ENCODE assay signal across 10 mouse cellular contexts in genomic region chr11:4747285-4747684, GRCm38 (mm10). TPM values are rescaled to one million over a fixed set of nuclear protein-coding genes. Genes with fewer than 3 reads are reported as not detected.
DNase-seq lines count a peak whose midpoint lies in the region; ATAC-seq and TF ChIP-seq lines count a peak whose summit lies in the region.
"Had no signal": no experiment of that assay in that cellular context is flagged by ENCODE, and none has a peak within 500 bp of the region (broad histone marks: within the 10 kb centered on the region; RNA-seq: fewer than 3 reads in every experiment).

No protein-coding gene starts in this region.

- H3K9ac ChIP-seq in heart, embryonic 16.5 days (ENCODE audit: low read length), result no peak overlapping the region
- H3K9ac ChIP-seq in heart, adult 2 months (ENCODE audit: low read depth, low read length), result no peak overlapping the region
- H3K9ac ChIP-seq in intestine, embryonic 14.5 days (ENCODE audit: low read length), result no peak overlapping the region
- H3K9ac ChIP-seq in midbrain, postnatal 0 days (replicated peaks; ENCODE audit: low read length, poor library complexity, severe bottlenecking), result peak overlapping the region; percentile 61; the same call in 1 of the 2 replicates

- no peak for TF ChIP-seq POLR2A in heart, adult 2 months (IDR thresholded peaks at IDR 0.05; ENCODE audit: insufficient read depth, low read depth, low read length)
- TF ChIP-seq POLR2A in cortical plate, adult 2 months (IDR thresholded peaks at IDR 0.05; ENCODE audit: extremely low read depth, insufficient read depth, low read length), result no peak

- H3K79me2 ChIP-seq in heart, adult 2 months (replicated peaks; ENCODE audit: control insufficient read depth, insufficient read depth, low read length), result no peaks in the 10 kb centered on the region

- no peak for TF ChIP-seq CTCF in heart, adult 2 months (IDR thresholded peaks at IDR 0.05)
- TF ChIP-seq CTCF in cortical plate, adult 2 months (IDR thresholded peaks at IDR 0.05; ENCODE audit: extremely low read depth, insufficient read depth, low read length), result no peak
- TF ChIP-seq CTCF in midbrain, postnatal 0 days (IDR thresholded peaks at IDR 0.05), result no peak

- peaks cover 11% of the 10 kb centered on the region for H3K4me1 ChIP-seq in heart, embryonic 16.5 days (ENCODE audit: control insufficient read depth, insufficient read depth, low read length)
- H3K4me1 ChIP-seq in heart, adult 2 months (ENCODE audit: control insufficient read depth, insufficient read depth, low read length), result no peaks in the 10 kb centered on the region
- H3K4me1 ChIP-seq in cortical plate, adult 2 months (ENCODE audit: control insufficient read depth, insufficient read depth, low read length), result no peaks in the 10 kb centered on the region
- H3K4me1 ChIP-seq in intestine, embryonic 14.5 days (replicated peaks; ENCODE audit: control insufficient read depth, insufficient read depth, low read length), result peaks cover 7% of the 10 kb centered on the region
- H3K4me1 ChIP-seq in midbrain, postnatal 0 days (ENCODE audit: insufficient read depth, low read length), result 0 out of 2 replicates have a peak, but pooled peaks cover 3% of the 10 kb centered on the region

- no peak for DNase-seq in heart, adult 2 months
- DNase-seq in intestine, embryonic 14.5 days (ENCODE audit: low spot score), result no peak
- no peak for DNase-seq in midbrain, postnatal 0 days (ENCODE audit: low spot score)
- no peak for DNase-seq in spleen, postnatal 36 days (ENCODE audit: low spot score in 2 of 2)
- DNase-seq: lung, postnatal 4 days had no signal

- 2% methylated on average over 11 of the region's 12 CpGs for WGBS in heart, embryonic 16.5 days
- 2% methylated on average over 12 of the region's 12 CpGs for WGBS in heart, adult 2 months
- 2% methylated on average over 12 of the region's 12 CpGs for WGBS in intestine, embryonic 14.5 days
- 1% methylated on average over 12 of the region's 12 CpGs for WGBS in midbrain, postnatal 0 days

- intact Hi-C loops in heart, adult 2 months (cut with DNase I), result no loop called here

- H3K4me3 ChIP-seq in heart, embryonic 16.5 days (ENCODE audit: low read length), result peak overlapping the region; percentile 54
- no peak overlapping the region for H3K4me3 ChIP-seq in heart, adult 2 months
- H3K4me3 ChIP-seq in cortical plate, adult 2 months (ENCODE audit: insufficient read depth, low read length), result peak overlapping the region; percentile 8
- H3K4me3 ChIP-seq in intestine, embryonic 14.5 days (ENCODE audit: low read depth, low read length), result peak overlapping the region; percentile 35
- peak overlapping the region; percentile 67 for H3K4me3 ChIP-seq in midbrain, postnatal 0 days (ENCODE audit: low read depth, low read length)

- H3K27ac ChIP-seq in heart, embryonic 16.5 days (ENCODE audit: low read length), result no peak overlapping the region
- H3K27ac ChIP-seq in heart, adult 2 months, result no peak overlapping the region
- H3K27ac ChIP-seq in cortical plate, adult 2 months (ENCODE audit: insufficient read depth, low read length), result no peak overlapping the region
- H3K27ac ChIP-seq in intestine, embryonic 14.5 days (ENCODE audit: low read depth), result no peak overlapping the region
- no peak overlapping the region for H3K27ac ChIP-seq in midbrain, postnatal 0 days (ENCODE audit: low read depth, low read length)

- no peaks in the 10 kb centered on the region for H3K36me3 ChIP-seq in heart, embryonic 16.5 days (ENCODE audit: control insufficient read depth, insufficient read depth)
- H3K36me3 ChIP-seq in heart, adult 2 months (ENCODE audit: control insufficient read depth, insufficient read depth, low read length), result no peaks in the 10 kb centered on the region
- no peaks in the 10 kb centered on the region for H3K36me3 ChIP-seq in intestine, embryonic 14.5 days (ENCODE audit: control insufficient read depth, insufficient read depth, low read length)
- H3K36me3 ChIP-seq in midbrain, postnatal 0 days (ENCODE audit: insufficient read depth, low read length), result no peaks in the 10 kb centered on the region

- H3K27me3 ChIP-seq in heart, embryonic 16.5 days (ENCODE audit: control insufficient read depth, insufficient read depth, low read length), result peaks cover 84% of the 10 kb centered on the region
- H3K27me3 ChIP-seq in heart, adult 2 months (ENCODE audit: control insufficient read depth, insufficient read depth, low read length), result peaks cover 22% of the 10 kb centered on the region
- peaks cover 69% of the 10 kb centered on the region for H3K27me3 ChIP-seq in intestine, embryonic 14.5 days (replicated peaks; ENCODE audit: control insufficient read depth, insufficient read depth, low read length)
- peaks cover 48% of the 10 kb centered on the region; the same call in 1 of the 2 replicates for H3K27me3 ChIP-seq in midbrain, postnatal 0 days (ENCODE audit: insufficient read depth, low read length)

- H3K4me2 ChIP-seq in heart, embryonic 16.5 days (ENCODE audit: low read depth, low read length), result peak overlapping the region; percentile 79
- H3K4me2 ChIP-seq in intestine, embryonic 14.5 days (ENCODE audit: low read length), result peak overlapping the region; percentile 76
- peak overlapping the region; percentile 99 for H3K4me2 ChIP-seq in midbrain, postnatal 0 days (ENCODE audit: low read depth, low read length, poor library complexity, severe bottlenecking)

- no peak for TF ChIP-seq EP300 in heart, adult 2 months (IDR thresholded peaks at IDR 0.05; ENCODE audit: insufficient read depth, low read depth, low read length)

- H3K9me3 ChIP-seq in heart, embryonic 16.5 days (replicated peaks; ENCODE audit: control insufficient read depth, low read length), result no peaks in the 10 kb centered on the region
- no peaks in the 10 kb centered on the region for H3K9me3 ChIP-seq in intestine, embryonic 14.5 days (ENCODE audit: control insufficient read depth, low read length)
- H3K9me3 ChIP-seq in midbrain, postnatal 0 days (ENCODE audit: low read length), result no peaks in the 10 kb centered on the region

- no peak for ATAC-seq in heart, embryonic 16.5 days (replicated peaks; ENCODE audit: extremely low read depth, insufficient read depth, low FRiP score)
- ATAC-seq in intestine, embryonic 14.5 days (replicated peaks; ENCODE audit: low FRiP score, low TSS enrichment, low read depth), result no peak
- no peak; the same call in 1 of the 2 replicates for ATAC-seq in midbrain, postnatal 0 days (ENCODE audit: low FRiP score)
- ATAC-seq in megakaryocyte progenitor cell, adult 5-6 weeks (replicated peaks; ENCODE audit: poor library complexity), result no peak
- ATAC-seq in granulocyte monocyte progenitor cell, adult 5-6 weeks (replicated peaks; ENCODE audit: poor library complexity, severe bottlenecking), result no peak
- ATAC-seq: CD4-positive, CD25-positive, alpha-beta regulatory T cell, adult 4 months had no signal

RNA-seq across cellular contexts. Expression of gene Cabp7, which starts 0.7 kb away (rescaled TPM):
- 0.10 and 0.14 TPM in 2 replicates for polyA plus RNA-seq in heart, embryonic 16.5 days (2015; fragmentation: Nextera tagmentation; extraction: Ambion mirVana)
- total RNA-seq in heart, adult 2 months (2021), result not detected
- polyA plus RNA-seq in heart, adult 2 months (2012; rRNA removed), result not detected in 2 replicates
- polyA plus RNA-seq in cortical plate, adult 2 months (2012; rRNA removed), result 29.8 and 54.4 TPM in 2 replicates
- polyA plus RNA-seq in intestine, embryonic 14.5 days (2014; fragmentation: Nextera tagmentation; extraction: Ambion mirVana), result 0.15 and 0.16 TPM in 2 replicates
- total RNA-seq in midbrain, postnatal 0 days (2014; rRNA removed), result 13.1 and 15.7 TPM in 2 replicates
- 1.8 and 2.1 TPM in 2 replicates for polyA plus RNA-seq in midbrain, postnatal 0 days (2015; fragmentation: Nextera tagmentation; extraction: Ambion mirVana)
- not detected in 2 replicates for total RNA-seq in megakaryocyte progenitor cell, adult 5-6 weeks (2015)
- total RNA-seq in megakaryocyte progenitor cell, adult 5-6 weeks (2017), result not detected in 2 replicates
- total RNA-seq in granulocyte monocyte progenitor cell, adult 5-6 weeks (2014; fragmentation: Nextera tagmentation), result not detected in 2 replicates
- not detected in 2 replicates for total RNA-seq in granulocyte monocyte progenitor cell, adult 5-6 weeks (2017)

RNA-seq across cellular contexts. Expression of gene Zmat5, which starts 42.8 kb away (rescaled TPM):
- polyA plus RNA-seq in heart, embryonic 16.5 days (2015; fragmentation: Nextera tagmentation; extraction: Ambion mirVana), result 51.5 and 58.3 TPM in 2 replicates
- 10 to 100 TPM; 22.2 to 26.3 TPM for total RNA-seq in heart, adult 2 months (2021)
- 32.1 and 36.2 TPM in 2 replicates for polyA plus RNA-seq in heart, adult 2 months (2012; rRNA removed)
- polyA plus RNA-seq in cortical plate, adult 2 months (2012; rRNA removed), result 48.1 and 52.6 TPM in 2 replicates
- 59.4 and 63.8 TPM in 2 replicates for polyA plus RNA-seq in intestine, embryonic 14.5 days (2014; fragmentation: Nextera tagmentation; extraction: Ambion mirVana)
- total RNA-seq in midbrain, postnatal 0 days (2014; rRNA removed), result 25.9 and 28.2 TPM in 2 replicates
- 43.5 and 51.7 TPM in 2 replicates for polyA plus RNA-seq in midbrain, postnatal 0 days (2015; fragmentation: Nextera tagmentation; extraction: Ambion mirVana)
- 38.8 and 40.6 TPM in 2 replicates for total RNA-seq in megakaryocyte progenitor cell, adult 5-6 weeks (2015)
- 8.2 and 10.8 TPM in 2 replicates for total RNA-seq in megakaryocyte progenitor cell, adult 5-6 weeks (2017)
- total RNA-seq in granulocyte monocyte progenitor cell, adult 5-6 weeks (2014; fragmentation: Nextera tagmentation), result 28.1 and 50.8 TPM in 2 replicates
- total RNA-seq in granulocyte monocyte progenitor cell, adult 5-6 weeks (2017), result 6.9 and 19.7 TPM in 2 replicates

RNA-seq across cellular contexts. Expression of gene Uqcr10, which starts 43.1 kb away (rescaled TPM):
- polyA plus RNA-seq in heart, embryonic 16.5 days (2015; fragmentation: Nextera tagmentation; extraction: Ambion mirVana), result 1,930 and 1,976 TPM in 2 replicates
- 1,000 to 10,000 TPM; 1,404 to 1,617 TPM for total RNA-seq in heart, adult 2 months (2021)
- 2,007 and 2,149 TPM in 2 replicates for polyA plus RNA-seq in heart, adult 2 months (2012; rRNA removed)
- 1,122 and 1,215 TPM in 2 replicates for polyA plus RNA-seq in cortical plate, adult 2 months (2012; rRNA removed)
- polyA plus RNA-seq in intestine, embryonic 14.5 days (2014; fragmentation: Nextera tagmentation; extraction: Ambion mirVana), result 954 and 1,060 TPM in 2 replicates
- 294 and 403 TPM in 2 replicates for total RNA-seq in midbrain, postnatal 0 days (2014; rRNA removed)
- polyA plus RNA-seq in midbrain, postnatal 0 days (2015; fragmentation: Nextera tagmentation; extraction: Ambion mirVana), result 788 and 843 TPM in 2 replicates
- total RNA-seq in megakaryocyte progenitor cell, adult 5-6 weeks (2015), result 195 and 210 TPM in 2 replicates
- total RNA-seq in megakaryocyte progenitor cell, adult 5-6 weeks (2017), result 126 and 138 TPM in 2 replicates
- 357 and 416 TPM in 2 replicates for total RNA-seq in granulocyte monocyte progenitor cell, adult 5-6 weeks (2014; fragmentation: Nextera tagmentation)
- 189 and 204 TPM in 2 replicates for total RNA-seq in granulocyte monocyte progenitor cell, adult 5-6 weeks (2017)
